Mouse (Mus musculus) urinary bladder, postnatal 25 days (tissue): Measurements from ENCODE around the gene Spag17.

Experiments
- DNase-seq: peaks from one replicate; pipeline ENCODE4 v3.0.0; 2022; ENCODE audit warnings: low spot score

Spag17 gene

DNA sequence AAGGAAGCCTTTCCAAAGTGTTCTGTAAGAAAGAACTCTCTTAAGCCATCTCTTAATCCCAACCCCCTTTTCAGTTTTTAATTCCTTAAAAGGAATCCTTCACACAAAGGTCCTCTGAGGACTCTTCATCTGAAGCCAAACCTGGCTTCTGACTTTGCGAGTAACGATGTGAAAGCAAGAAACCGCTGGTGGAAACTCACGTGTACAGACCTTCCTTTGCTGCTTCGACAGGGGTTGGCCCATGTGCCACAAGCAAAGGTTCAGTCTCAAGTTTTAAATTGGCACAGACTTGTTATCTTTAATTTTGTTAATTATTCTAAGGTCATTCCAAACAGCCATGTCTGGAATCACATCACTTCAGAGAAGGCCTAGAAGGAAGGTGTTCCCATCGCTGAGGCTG, 79.1 kb downstream of the Spag17 start:
- no peak for DNase-seq

DNA sequence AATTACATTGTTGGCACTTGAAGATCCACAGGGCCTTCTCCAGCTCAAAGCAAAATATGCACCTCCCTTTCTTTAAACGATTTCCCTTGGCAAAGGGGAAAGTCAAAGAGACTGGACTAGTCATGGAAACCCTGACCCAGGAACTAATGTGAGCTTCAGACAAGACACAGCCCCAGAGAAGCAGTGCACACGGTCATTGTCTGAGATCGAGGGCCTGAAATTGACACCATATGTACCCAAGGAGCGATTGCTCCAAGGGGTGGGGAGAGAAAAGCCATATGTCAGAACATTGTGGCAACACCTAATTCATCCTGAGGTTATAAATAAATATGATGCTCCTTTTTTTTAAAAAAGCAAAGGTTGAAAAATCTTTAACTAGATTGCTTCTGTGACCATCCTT, 80.7 kb downstream of the Spag17 start:
- DNase-seq = no peak

- no peak for DNase-seq
These were observed 81.1 kb downstream of the Spag17 start for GRCm38 (mm10) chr3:99966285-99966684.

- DNase-seq = no peak
These were observed 85.6 kb downstream of the Spag17 start for GRCm38 (mm10) chr3:99970766-99971165.

DNA sequence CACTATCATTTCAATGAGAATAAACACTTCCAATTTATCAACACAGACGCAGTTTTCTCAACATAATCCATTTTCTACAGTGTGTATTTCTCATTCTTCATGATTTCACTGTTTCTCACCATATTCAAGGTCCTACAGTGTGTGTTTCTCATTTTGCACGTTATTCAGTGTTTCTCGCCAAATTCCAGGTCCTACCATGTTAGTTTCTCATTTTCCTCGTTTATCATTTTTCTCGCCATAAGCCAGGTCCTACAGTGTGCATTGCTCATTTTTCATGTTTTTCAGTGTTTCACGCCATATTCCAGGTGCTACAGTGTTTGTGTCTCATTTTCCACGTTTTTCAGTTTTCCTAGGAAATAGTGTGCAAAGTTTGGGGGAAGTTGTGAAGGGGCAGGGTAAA, 95.8 kb downstream of the Spag17 start:
- no peak for DNase-seq

GRCm38 (mm10) chr3:100004676-100005075, 119.5 kb downstream of the Spag17 start:
- DNase-seq = no peak

DNA sequence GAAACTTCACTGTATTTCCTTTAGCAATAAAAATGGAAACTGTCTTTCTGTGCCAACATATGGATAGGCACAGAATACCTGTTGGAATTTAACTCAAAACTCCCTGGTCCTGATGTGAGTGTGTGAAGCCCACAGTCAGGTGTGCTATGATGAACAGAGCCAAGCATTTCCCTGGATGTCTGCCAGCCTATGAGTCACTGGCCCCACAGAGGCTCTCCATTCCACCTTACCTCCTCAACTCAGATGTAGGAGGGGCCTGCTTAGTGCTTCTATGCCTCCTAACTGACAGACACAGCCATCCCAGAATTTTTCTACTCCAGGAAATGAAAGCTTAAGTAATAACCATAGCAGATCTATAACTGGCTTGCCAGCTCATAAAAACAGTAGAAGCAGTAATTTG, 124.6 kb downstream of the Spag17 start:
- DNase-seq = no peak

- no peak for DNase-seq
These were observed 128.9 kb downstream of the Spag17 start for GRCm38 (mm10) chr3:100014110-100014509.

DNA sequence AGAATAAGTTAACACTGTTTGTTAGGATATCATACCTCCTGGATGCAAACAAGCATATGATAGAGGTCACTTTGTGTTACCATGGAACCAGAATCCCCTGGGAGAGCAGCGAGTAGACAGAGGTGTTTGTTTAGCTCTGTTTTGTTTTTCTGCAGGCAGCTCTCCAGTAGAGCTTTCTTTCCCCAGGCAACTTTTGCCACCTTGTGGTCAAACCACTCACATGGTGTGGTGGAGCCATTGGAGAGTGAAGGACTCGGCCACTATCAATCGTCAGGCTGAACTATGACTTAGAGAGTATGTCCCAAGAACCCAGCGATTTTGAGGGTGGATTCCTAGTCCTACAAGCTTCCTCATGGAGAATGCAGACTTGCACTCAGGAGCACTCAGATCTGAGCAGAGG, 146.1 kb downstream of the Spag17 start:
- DNase-seq = no peak

GRCm38 (mm10) chr3:100032969-100033368, 147.8 kb downstream of the Spag17 start:
- DNase-seq = no peak

- DNase-seq = no peak
These were observed 149.3 kb downstream of the Spag17 start for GRCm38 (mm10) chr3:100034366-100034956.

GRCm38 (mm10) chr3:100035097-100035496, 149.9 kb downstream of the Spag17 start:
- no peak for DNase-seq

DNA sequence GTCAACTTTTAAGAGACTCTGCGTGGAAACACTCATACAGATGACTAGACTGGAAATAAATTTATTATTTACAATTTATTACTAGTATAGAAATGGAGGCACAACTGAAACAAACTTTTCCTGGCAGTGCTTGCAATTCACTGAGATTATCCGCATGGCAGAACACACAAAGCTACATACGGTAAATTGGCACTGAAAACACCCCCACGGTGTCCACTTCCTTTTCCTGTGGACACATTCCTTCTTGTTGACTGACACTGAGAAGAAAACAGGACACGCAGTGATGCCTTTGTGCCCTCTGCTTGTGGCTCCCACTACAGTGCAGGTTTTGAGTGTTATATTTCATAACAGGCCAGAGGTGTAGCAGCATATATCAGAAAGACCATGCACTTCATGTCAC, 151.6 kb downstream of the Spag17 start:
- no peak for DNase-seq

DNA sequence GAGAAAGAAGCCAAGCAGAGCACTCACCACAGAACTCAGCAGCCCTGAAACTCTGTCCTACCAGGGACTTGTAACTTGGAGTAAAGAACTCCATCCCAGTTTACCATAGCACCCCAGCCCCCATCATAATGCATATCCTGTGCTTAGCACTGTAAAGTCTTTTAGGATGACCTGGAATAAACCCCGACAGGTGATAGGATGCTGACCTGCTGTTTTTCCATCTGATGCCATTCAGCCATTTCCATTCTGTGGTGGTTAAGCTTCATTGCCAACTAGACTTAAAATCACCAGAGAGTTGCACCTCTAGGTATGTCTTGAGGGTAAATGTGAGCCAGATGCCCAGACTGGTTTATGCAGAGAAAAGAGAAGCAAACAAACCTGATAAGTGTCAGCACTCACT, 189.2 kb downstream of the Spag17 start:
- DNase-seq = no peak

DNA sequence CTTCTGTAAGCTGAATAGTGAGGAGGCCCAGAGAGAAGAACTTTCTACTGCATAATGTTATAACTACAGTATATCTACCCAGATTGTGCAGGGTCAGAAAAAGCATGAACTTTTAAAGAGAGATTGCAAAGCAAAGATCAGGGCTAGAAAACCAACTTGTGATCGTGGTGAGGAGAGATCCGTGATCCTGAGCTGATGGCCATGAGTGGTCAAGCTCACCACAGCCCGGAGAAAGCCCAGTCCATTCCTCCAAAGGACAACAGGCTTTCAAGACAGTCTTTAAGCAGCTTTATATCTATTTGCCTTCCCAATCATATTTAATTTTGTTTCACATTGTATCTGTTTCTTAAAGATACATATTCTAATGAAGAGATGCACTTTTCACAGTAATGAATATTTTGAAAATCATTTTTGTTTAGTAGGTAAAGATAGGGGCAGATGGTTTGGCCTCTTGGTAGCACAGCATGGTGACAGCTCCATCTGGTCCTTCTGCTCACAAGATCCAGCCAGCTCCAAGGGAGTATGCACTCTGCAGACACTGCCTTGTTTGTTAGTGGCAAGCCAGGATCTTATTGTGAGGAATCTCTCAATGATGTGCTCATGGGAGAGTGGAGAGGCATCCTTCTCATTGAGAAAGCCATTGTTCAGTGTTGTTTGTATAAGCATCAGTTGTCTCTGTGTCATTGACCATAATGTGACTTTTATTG, 217.3 kb downstream of the Spag17 start:
- no peak for DNase-seq

DNA sequence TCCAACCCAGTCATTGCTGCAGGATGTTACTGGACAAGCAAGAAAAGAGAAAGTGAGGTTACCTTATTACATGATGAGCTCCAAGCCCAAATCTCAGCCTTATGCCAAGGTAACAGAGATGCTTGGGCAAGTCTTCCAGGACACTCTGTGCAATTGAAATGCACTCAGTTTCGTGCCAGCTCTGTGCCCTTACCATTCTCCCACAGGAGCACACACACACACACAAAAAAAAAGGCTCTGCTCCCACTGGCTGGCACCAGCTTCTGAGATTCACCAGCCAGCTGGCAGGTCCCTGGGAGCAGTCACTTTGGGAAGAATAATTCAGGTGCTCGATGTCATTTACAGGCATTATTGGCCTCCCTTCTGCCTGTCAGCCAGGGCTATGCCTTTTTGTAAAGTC, 221.5 kb downstream of the Spag17 start:
- no peak for DNase-seq

GRCm38 (mm10) chr3:100118681-100119080, 233.5 kb downstream of the Spag17 start:
- no peak for DNase-seq

- DNase-seq = no peak
These were observed 236.8 kb downstream of the Spag17 start for GRCm38 (mm10) chr3:100121961-100122360.

DNA sequence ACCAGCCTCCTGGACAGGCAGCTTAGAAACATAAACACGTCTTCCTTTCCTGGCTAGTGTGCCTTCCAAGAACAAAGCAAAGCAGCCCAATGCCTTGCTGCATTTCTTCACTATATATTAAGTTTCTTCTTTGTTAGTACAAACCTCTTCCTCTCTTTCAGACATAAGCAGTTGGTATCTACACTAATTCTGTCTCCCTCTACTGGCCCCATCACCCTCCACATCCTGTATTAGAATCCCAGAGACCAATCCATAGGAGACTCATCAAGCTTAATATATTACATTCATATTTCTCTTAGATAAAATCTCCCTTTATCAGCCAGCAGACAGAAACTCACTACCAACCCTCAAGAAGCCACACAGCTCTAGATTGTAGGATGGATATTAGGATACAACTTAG, 237.2 kb downstream of the Spag17 start:
- DNase-seq = no peak

- no peak for DNase-seq
These were observed 275.7 kb downstream of the Spag17 start for GRCm38 (mm10) chr3:100160682-100161445.

- no peak for DNase-seq
These were observed 276.6 kb downstream of the Spag17 start for GRCm38 (mm10) chr3:100161665-100162314.

GRCm38 (mm10) chr3:100162315-100163105, 277.3 kb downstream of the Spag17 start, which contains the start of the genes Gdap2 and Wdr3:
Gene Gdap2 (plus strand): TSS chr3:100162381.
Gene Wdr3 (minus strand): TSS chr3:100162407.
- peak; percentile 90 for DNase-seq
